Mouse (Mus musculus) v-Abl transformed pro-B cells (cell line): ENCODE data around the gene Gm10697.
"Not testable (repeated sequence)": the region's sequence is repeated elsewhere in the genome, so short reads cannot be mapped to it uniquely, and the experiment has no call there.

Experiments used
- in situ Hi-C, 2 experiments: fragments of 400-800 bp; cut with MboI; formaldehyde crosslinking; loops; one replicate each; pipeline ENCODE4 v1.15.1; 2025; ENCODE audit not compliant: unreplicated experiment in 2 of 2

The Gm10697 gene

DNA sequence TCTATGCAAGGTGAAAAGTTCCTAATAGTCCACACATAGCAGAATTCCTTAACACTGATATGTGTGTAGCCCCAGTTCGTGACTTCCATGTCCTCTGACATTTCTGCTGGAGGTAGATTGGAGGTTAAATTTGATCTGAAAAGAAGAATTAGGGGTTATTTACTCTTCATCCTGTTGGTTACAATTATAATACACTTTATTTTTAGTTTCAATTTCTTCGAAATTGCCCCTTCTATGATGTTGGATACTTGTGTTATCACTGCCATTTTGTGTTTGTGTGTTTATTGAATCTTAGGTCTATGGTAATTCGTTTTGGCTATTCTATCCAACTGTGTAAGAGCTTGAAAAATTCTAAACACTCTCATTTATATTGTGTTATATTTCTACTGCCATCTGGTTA, at the start of gene Gm10697:
Gene Gm10697, minus strand, starts transcription at position 101 of the 400 bp plus-strand sequence.
- in situ Hi-C loops: not testable (repeated sequence)

DNA sequence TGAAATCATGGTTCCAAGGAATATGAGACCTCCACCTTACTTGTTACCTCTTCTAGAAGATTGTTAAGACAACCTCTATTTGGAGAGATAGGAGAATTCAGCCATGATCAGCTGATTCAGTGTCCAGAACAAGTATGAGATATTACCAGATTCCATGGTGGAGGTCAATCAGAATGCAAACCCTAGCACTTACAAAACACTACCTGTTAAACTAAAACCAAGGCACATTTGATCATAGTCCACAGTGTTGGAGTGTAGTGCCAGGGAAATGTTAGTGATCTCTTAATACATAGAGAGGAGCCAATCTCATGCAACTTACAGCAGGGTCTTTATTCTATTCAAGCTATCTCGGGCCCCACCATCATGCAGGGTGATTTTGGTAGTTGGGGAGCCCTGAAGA, 42.6 kb upstream of the Gm10697 start:
- in situ Hi-C loops: not testable (repeated sequence)

DNA sequence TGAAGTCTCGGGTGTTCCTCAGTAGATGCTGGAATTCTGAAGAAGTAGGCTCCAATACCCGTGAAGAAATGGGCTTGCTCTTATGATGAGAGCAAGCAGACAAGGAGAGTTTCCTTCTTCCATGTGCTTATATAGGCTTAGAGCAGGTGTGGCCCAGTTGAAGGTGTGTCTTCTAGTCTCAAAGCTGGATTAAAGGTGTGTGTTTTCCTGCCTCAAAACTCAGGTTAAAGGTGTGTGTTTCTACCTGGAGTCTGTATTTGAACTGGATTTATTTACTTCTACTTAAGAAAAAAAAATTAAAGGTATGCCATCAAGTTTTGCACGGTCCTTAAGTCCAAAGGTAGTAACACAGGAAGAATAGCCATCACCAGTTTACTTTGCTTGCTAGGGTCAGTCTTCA, 17.7 kb downstream of the Gm10697 start, which contains the start of gene Gm9125:
Gene Gm9125, minus strand, starts transcription at position 101 of the 400 bp plus-strand sequence.
- in situ Hi-C loops: not testable (repeated sequence)

- in situ Hi-C loops: not testable (repeated sequence)
These were observed 22.8 kb downstream of the Gm10697 start for GRCm38 (mm10) chr3:94049566-94050121.

DNA sequence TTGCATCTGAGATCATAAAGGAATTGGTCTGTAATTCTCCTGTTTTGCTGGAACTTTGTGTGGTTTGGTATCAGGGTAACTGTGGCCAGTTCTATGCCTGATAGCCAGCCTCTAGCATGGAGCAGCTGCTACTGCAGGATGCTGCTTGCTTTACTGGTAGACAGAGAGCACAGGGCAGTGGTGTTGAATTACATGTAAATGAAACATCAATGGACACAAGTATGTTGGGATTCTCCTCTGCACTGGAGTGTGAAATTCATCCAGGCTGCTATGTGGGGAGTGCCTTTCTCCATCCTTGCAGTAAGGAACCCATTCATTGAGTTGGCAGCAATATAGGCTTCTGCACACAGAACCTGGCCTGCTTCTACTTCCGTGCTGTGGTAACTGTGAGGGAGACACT, 34.2 kb downstream of the Gm10697 start:
- in situ Hi-C loops: not testable (repeated sequence)

DNA sequence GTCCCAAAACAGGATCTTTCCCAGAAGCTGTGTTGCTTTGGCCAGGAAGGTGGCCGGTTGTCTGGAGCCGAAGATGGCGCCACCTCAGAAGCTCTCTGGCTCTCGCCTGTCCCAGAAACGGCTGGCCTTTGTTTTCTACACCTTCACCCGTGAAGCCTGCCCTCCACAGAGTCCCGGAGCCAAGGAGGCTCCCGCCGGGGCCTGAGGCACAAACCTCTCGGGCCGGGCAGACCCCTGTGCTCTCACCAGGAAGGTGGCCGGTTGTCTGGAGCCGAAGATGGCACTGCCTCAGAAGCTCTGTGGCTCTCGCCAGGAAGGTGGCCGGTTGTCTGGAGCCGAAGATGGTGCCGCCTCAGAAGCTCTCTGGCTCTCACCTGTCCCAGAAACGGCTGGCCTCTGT, 38.0 kb downstream of the Gm10697 start:
- in situ Hi-C loops: not testable (repeated sequence)
